Mouse (Mus musculus) midbrain, embryonic 11.5 days (tissue): ENCODE results near the gene Thy1. TPM values are rescaled to one million over a fixed set of nuclear protein-coding genes. Genes with fewer than 3 reads are reported as not detected.

Experiments used
- ATAC-seq: fragments of 200-750 bp; cut with Nextera tagmentation; 2 replicates; pipeline ENCODE4 v1.8.0; 2017; ENCODE audit warnings: moderate TSS enrichment, moderate library complexity; ENCODE audit not compliant: low FRiP score
- DNase-seq: peaks from one replicate; pipeline ENCODE4 v3.0.0; 2015; ENCODE audit warnings: low spot score; ENCODE audit errors: missing footprints
- H3K27ac ChIP-seq: fragments of 300-500 bp; sonication (generic); 2 replicates; pipeline ENCODE4 v1.5.1; 2014; ENCODE audit warnings: low read depth, low read length
- H3K27me3 ChIP-seq: fragments of 300-500 bp; sonication (generic); 2 replicates; pipeline ENCODE4 v1.6.1; 2014; ENCODE audit warnings: mild to moderate bottlenecking, low read length, moderate library complexity, mixed read lengths; ENCODE audit not compliant: control insufficient read depth, insufficient read depth
- H3K36me3 ChIP-seq: fragments of 300-500 bp; sonication (generic); 2 replicates; pipeline ENCODE4 v1.6.1; 2014; ENCODE audit warnings: mild to moderate bottlenecking, low read length, moderate library complexity, mixed read lengths; ENCODE audit not compliant: control insufficient read depth, insufficient read depth
- H3K4me1 ChIP-seq: fragments of 300-500 bp; sonication (generic); 2 replicates; pipeline ENCODE4 v1.6.1; 2014; ENCODE audit warnings: low read length; ENCODE audit not compliant: control insufficient read depth, insufficient read depth
- H3K4me2 ChIP-seq: fragments of 300-500 bp; sonication (generic); 2 replicates; pipeline ENCODE4 v1.6.1; 2014; ENCODE audit warnings: mild to moderate bottlenecking, moderate library complexity
- H3K4me3 ChIP-seq: fragments of 300-500 bp; sonication (generic); 2 replicates; pipeline ENCODE4 v1.5.1; 2014; ENCODE audit warnings: low read depth, low read length
- H3K9ac ChIP-seq: fragments of 300-500 bp; sonication (generic); 2 replicates; pipeline ENCODE4 v1.6.1; 2014; ENCODE audit warnings: low read length
- H3K9me3 ChIP-seq: fragments of 300-500 bp; sonication (generic); 2 replicates; pipeline ENCODE4 v1.6.1; 2016; ENCODE audit warnings: low read length; ENCODE audit not compliant: control insufficient read depth
- WGBS: fragments of 180-500 bp; shearing (Covaris S2); extraction: QIAGEN DNeasy Blood & Tissue Kit; methylation state at CpG from one replicate; pipeline ENCODE4 v1.1.7; 2014; 5-methylcytosine and 5-hydroxymethylcytosine counted together
- polyA plus RNA-seq: library from polyadenylated mRNA; unstranded; fragments of >200 nt; fragmentation: Nextera tagmentation; extraction: Ambion mirVana; gene quantifications from 2 replicates; pipeline ENCODE4 v1.2.1, GENCODE M21; 2014

The Thy1 gene
- polyA plus RNA-seq: not detected in 2 replicates

GRCm38 (mm10) chr9:44042836-44043707, at the start of gene Thy1:
Gene Thy1, plus strand, starts transcription at chr9:44043384.
- Histone ChIP-seq H3K27me3 (peaks cover 28% of the 10 kb centered on the region), H3K9me3 (no peaks in the 10 kb centered on the region), H3K4me1 (peaks cover 8% of the 10 kb centered on the region), H3K4me2 (peak within 1 kb of the TSS; percentile 52), H3K9ac (peak within 1 kb of the TSS; percentile 34), H3K27ac (no peak within 1 kb of the TSS), H3K4me3 (peak within 1 kb of the TSS; percentile 26), H3K36me3 (no peaks in the 10 kb centered on the region)
- DNase-seq: peak; percentile 92
- ATAC-seq: peak; percentile 40
- under 1% methylated on average over 30 of the region's 30 CpGs for WGBS

- peak; percentile 68 for DNase-seq
- Histone ChIP-seq H3K27ac (no peak overlapping the region), H3K4me2 (no peak overlapping the region), H3K36me3 (no peaks in the 10 kb centered on the region), H3K9ac (no peak overlapping the region), H3K4me1 (peaks cover 6% of the 10 kb centered on the region), H3K27me3 (no peaks in the 10 kb centered on the region), H3K4me3 (no peak overlapping the region), H3K9me3 (no peaks in the 10 kb centered on the region)
- WGBS: 81% methylated on average over 2 of the region's 2 CpGs
- ATAC-seq: no peak
Measured at GRCm38 (mm10) chr9:43997681-43998080, 45.5 kb upstream of the Thy1 start.

- no peaks in the 10 kb centered on the region for H3K9me3 ChIP-seq
- WGBS: 77% methylated on average over 4 of the region's 4 CpGs
- ATAC-seq: no peak
- no peak overlapping the region for H3K4me3 ChIP-seq
- no peaks in the 10 kb centered on the region for H3K36me3 ChIP-seq
- no peak overlapping the region for H3K9ac ChIP-seq
- peak; percentile 64 for DNase-seq
- peaks cover 1% of the 10 kb centered on the region for H3K4me1 ChIP-seq
- H3K27ac ChIP-seq: no peak overlapping the region
- no peaks in the 10 kb centered on the region for H3K27me3 ChIP-seq
- H3K4me2 ChIP-seq: no peak overlapping the region
Measured at GRCm38 (mm10) chr9:43998851-43999250, 44.3 kb upstream of the Thy1 start.

GRCm38 (mm10) chr9:44004362-44004761, 38.8 kb upstream of the Thy1 start:
- Histone ChIP-seq H3K27me3 (no peaks in the 10 kb centered on the region), H3K4me1 (no peaks in the 10 kb centered on the region), H3K36me3 (no peaks in the 10 kb centered on the region), H3K4me3 (no peak overlapping the region), H3K9me3 (no peaks in the 10 kb centered on the region), H3K9ac (no peak overlapping the region), H3K4me2 (no peak overlapping the region), H3K27ac (no peak overlapping the region)
- ATAC-seq (no peak), DNase-seq (no peak)
- 71% methylated on average over 3 of the region's 3 CpGs for WGBS

GRCm38 (mm10) chr9:44005305-44005704, 37.9 kb upstream of the Thy1 start:
- Histone ChIP-seq H3K4me1 (no peaks in the 10 kb centered on the region), H3K27ac (no peak overlapping the region), H3K4me2 (no peak overlapping the region), H3K36me3 (no peaks in the 10 kb centered on the region), H3K9ac (no peak overlapping the region), H3K9me3 (no peaks in the 10 kb centered on the region), H3K4me3 (no peak overlapping the region), H3K27me3 (no peaks in the 10 kb centered on the region)
- ATAC-seq: no peak
- DNase-seq: no peak
- WGBS: 84% methylated on average over 3 of the region's 3 CpGs

GRCm38 (mm10) chr9:44007323-44007722, 35.9 kb upstream of the Thy1 start:
- Histone ChIP-seq H3K4me1 (no peaks in the 10 kb centered on the region), H3K36me3 (no peaks in the 10 kb centered on the region), H3K27ac (no peak overlapping the region), H3K4me2 (no peak overlapping the region), H3K27me3 (no peaks in the 10 kb centered on the region), H3K4me3 (no peak overlapping the region), H3K9ac (no peak overlapping the region), H3K9me3 (no peaks in the 10 kb centered on the region)
- ATAC-seq (no peak), DNase-seq (peak; percentile 69)
- WGBS: 67% methylated on average over 2 of the region's 2 CpGs

- DNase-seq (peak; percentile 51), ATAC-seq (no peak)
- H3K36me3 ChIP-seq: no peaks in the 10 kb centered on the region
- H3K4me3 ChIP-seq: no peak overlapping the region
- no peaks in the 10 kb centered on the region for H3K27me3 ChIP-seq
- no peak overlapping the region for H3K4me2 ChIP-seq
- no peak overlapping the region for H3K9ac ChIP-seq
- no peaks in the 10 kb centered on the region for H3K9me3 ChIP-seq
- H3K4me1 ChIP-seq: no peaks in the 10 kb centered on the region
- no peak overlapping the region for H3K27ac ChIP-seq
- 75% methylated on average over 3 of the region's 3 CpGs for WGBS
Measured at GRCm38 (mm10) chr9:44007991-44008390, 35.2 kb upstream of the Thy1 start.

GRCm38 (mm10) chr9:44010900-44011299, 32.3 kb upstream of the Thy1 start:
- DNase-seq: peak; percentile 39
- Histone ChIP-seq H3K4me2 (no peak overlapping the region), H3K4me1 (no peaks in the 10 kb centered on the region), H3K27ac (no peak overlapping the region), H3K9me3 (no peaks in the 10 kb centered on the region), H3K27me3 (no peaks in the 10 kb centered on the region), H3K36me3 (no peaks in the 10 kb centered on the region), H3K4me3 (no peak overlapping the region), H3K9ac (no peak overlapping the region)
- 82% methylated on average over 3 of the region's 3 CpGs for WGBS
- ATAC-seq: no peak

- 87% methylated on average over 5 of the region's 5 CpGs for WGBS
- DNase-seq (peak; percentile 35), ATAC-seq (no peak)
Measured at GRCm38 (mm10) chr9:44011668-44012067, 31.5 kb upstream of the Thy1 start.

More at GRCm38 (mm10) chr9:44011668-44012067, 31.5 kb upstream of the Thy1 start:
- Histone ChIP-seq H3K4me3 (no peak overlapping the region), H3K27me3 (no peaks in the 10 kb centered on the region), H3K4me1 (no peaks in the 10 kb centered on the region), H3K9ac (no peak overlapping the region), H3K36me3 (no peaks in the 10 kb centered on the region), H3K9me3 (no peaks in the 10 kb centered on the region), H3K27ac (no peak overlapping the region), H3K4me2 (no peak overlapping the region)
